Mouse (Mus musculus): ENCODE measurements around the gene Micall2. TPM values are rescaled to one million over a fixed set of nuclear protein-coding genes. Genes with fewer than 3 reads are reported as not detected.

The Micall2 gene
- polyA plus RNA-seq (2012) = 20.4 and 22.4 TPM in 2 replicates

DNA sequence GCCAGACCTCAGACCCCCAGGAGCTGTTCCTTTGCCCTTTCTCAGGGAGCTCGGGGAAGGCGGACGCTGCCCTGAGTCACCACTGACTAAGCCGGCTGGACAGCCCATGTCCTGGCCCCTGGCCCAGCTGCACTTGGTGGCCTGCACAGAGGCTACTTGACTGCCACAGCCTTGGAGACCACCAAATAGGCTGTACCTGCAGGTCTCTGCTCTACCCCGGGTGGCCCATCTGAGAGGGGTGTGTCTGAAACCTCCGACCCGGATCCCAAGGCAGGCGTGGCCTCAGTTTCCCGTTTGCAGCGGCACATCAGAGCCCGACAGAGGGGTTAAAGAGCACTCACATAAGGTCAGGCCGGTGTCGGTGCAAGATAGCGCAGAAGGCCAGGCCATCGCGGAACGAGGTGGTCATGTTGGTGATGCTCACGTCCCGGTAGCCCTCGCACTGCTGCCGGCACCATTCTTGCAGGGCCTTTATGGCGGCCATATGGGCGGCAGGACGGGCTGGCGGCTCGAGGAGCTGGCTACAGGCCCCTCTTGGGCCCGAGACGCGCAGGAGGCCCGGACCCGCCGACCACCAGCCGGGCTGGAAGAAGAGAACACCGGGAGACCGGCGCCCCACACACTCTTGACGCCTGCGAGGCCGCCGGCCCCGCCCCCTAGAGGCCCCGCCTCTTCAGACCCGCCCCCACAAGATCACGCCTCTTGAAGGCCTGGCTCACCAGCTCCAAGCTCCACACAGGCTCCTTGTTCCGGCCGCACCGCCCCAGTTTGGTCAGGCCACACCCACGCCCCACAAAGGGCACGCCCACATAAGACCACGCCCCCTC, at the start of gene Micall2:
Gene Micall2 (minus strand): TSS at position 660 of the 827 bp plus-strand sequence.
- TF ChIP-seq GATA1 (IDR thresholded peaks at IDR 0.05; ENCODE audit: low read length) = no peak

DNA sequence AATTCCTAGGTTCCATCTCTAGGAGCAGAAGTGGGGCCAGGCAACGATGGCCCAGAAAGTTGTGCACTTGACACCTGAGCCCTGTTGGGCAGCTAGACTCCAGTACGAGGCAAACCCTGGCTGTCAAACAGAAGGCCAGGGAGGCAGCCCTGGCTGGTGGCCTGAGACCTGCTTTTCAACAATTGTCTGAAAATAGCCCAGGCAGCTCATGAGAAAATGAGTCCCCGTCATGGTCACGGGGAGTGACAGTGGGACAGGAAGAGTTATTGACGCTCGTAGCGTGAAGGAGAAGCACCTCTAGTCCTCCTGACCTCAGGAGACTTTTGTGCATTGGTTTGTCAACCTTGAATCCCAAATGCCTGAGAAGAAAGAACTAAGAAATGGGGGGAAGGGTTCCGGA, 45.3 kb upstream of the Micall2 start:
- TF ChIP-seq GATA1 (IDR thresholded peaks at IDR 0.05; ENCODE audit: low read length) = no peak

DNA sequence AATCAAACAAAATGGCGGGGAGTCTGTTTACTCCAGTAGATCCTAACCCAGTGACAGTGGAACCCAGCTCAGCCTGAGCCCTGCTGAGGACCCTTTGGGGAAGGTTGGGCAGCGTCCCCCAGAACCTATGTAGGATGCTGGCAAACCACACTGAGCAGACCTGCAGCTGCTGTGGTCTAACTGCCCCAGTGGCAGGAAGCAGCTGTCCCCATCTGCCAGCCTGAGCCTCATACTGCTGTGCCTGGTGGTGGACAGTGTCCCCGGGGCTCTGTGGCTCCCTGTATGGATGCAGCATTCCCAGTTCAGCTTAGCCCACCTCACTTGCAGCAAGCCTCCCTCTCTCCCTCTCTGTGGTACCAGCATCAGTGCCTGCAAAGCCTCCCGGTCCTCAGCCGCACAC, 40.8 kb upstream of the Micall2 start:
- TF ChIP-seq GATA1 (IDR thresholded peaks at IDR 0.05; ENCODE audit: low read length) = no peak

DNA sequence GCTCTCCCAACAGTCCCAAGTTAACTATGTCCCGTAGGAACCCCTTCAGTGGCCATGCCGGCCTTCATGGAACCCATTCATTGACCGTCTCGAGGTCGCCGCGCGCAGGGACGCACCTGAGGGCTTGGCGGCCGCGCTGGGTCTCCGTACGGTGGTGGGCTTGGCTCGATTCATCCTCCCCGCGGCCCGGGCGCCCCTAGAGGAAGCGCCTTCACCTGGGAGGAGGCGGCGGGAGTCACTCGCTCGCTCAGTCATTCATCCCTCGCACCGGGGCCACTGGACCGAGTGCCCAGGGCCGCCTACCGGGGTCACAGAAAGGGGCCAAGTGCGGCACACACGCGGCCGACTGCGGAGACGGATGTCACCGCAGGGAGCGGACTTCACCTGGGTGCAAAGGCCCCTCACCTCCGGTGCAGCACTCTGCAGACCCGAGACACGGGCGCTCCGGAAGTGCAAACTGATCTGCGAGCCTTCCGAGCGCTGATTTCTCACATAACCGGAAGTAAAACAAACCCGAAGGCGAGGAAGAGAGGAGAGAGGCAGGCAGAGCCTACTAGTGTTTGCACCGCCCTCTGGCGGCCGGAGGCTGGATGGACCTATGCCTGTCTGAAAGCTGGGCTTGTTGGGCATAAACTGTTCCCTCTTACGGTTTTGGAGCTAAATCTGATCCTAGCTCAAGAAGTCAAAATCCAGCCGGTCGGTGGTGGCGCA, 39.2 kb upstream of the Micall2 start, which contains the start of gene Ints1:
Gene Ints1 (minus strand): TSS at position 459 of the 711 bp plus-strand sequence.
- no peak for TF ChIP-seq GATA1 (IDR thresholded peaks at IDR 0.05; ENCODE audit: low read length)

DNA sequence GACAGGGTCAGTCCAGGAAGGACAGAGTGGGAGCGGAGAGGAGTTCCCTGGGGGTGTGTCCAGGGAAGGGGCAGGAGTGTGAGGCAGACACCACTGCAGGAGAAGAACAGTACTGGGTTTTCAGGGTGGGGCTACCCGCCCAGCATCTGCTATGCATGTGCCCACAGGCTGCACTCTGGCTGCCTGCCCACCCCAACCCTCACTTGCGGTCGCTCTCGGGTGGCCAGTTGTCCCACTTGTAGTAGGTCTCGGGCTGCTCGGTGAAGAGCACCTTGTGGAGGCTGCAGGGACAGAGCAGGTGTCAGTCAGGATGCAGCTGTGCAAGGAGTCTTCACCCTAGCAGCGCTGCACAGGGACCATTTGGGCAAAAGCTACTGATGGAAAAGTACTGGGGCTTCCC, 32.1 kb upstream of the Micall2 start:
- TF ChIP-seq GATA1 (IDR thresholded peaks at IDR 0.05; ENCODE audit: low read length) = no peak

DNA sequence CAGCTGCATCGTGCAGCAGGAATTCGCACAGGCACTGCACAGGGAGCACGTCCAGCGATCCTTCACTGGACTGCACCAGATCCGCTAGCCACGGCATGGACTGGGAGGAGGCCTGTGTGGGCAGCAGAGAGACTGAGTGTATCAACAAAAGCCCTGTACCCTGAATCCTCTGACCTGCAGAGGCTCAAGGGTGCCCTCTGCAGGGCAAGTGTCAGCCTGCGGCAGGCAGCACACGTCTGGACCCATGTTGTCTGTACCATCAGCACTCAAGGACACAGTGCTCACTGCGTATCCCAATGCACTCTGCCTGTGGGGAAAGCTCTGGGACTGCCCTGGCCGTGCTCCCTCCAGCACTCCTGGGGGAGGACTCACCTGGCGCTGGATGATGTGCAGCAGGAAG, 28.2 kb upstream of the Micall2 start:
- TF ChIP-seq GATA1 (IDR thresholded peaks at IDR 0.05; ENCODE audit: low read length) = no peak

DNA sequence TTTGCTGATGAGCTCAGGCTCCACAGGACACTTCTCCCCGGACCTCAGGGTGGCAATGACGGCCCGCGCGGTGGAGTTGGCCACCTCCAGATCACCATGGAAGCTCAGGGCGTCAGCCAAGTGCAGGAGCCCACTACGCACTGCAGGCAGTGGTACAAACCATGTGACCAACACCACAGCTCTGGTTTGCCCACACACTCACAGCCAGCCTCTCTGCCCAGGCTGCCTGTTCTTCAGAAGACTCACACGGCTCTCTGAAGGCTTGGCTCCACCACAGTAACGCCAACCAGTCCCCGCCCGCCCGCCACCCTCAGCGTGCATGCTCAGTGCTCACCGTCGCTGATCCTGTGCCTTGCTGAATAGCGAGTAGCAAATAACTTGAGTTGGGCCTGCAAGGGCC, 22.0 kb upstream of the Micall2 start:
- no peak for TF ChIP-seq GATA1 (IDR thresholded peaks at IDR 0.05; ENCODE audit: low read length)

DNA sequence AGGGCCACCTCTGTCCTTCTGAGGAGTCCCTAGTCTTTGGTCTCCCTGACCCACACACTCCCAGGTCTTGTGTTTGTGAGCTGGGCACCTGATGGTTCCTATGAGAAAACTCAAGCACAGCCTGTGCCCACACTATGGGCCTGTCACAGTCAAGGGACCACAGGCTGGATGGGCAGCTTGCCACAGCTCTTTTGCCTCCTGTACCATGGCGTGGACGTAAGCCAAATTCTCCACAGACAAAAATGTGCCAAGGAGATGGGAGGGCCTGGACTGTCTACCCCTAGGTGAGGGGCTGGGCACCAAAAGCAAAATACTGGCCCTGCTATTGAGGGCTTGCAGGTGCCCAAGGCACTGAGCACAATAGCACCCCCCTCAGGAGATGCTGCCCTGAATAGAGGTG, 20.4 kb upstream of the Micall2 start:
- no peak for TF ChIP-seq GATA1 (IDR thresholded peaks at IDR 0.05; ENCODE audit: low read length)

DNA sequence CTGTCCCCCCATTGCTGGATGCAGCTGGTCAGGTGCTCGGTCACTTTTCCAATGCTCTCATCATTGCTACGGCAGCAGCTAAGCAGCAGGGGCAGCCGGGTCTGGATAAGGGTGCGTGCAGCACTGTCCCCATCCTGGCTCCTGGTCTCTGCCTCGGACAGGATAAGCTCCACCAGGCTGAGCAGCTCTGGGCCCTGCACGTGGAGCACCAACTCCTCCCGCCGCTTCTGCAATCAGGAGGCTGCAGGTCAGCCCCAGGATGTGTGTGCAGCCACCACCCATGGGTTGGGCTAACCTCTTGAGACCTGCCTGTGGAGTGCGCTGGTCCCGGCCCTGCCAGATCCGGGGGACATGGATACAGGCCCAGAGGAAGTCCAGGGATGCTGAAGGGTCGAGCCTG, 20.0 kb upstream of the Micall2 start:
- TF ChIP-seq GATA1 (IDR thresholded peaks at IDR 0.05; ENCODE audit: low read length) = no peak

DNA sequence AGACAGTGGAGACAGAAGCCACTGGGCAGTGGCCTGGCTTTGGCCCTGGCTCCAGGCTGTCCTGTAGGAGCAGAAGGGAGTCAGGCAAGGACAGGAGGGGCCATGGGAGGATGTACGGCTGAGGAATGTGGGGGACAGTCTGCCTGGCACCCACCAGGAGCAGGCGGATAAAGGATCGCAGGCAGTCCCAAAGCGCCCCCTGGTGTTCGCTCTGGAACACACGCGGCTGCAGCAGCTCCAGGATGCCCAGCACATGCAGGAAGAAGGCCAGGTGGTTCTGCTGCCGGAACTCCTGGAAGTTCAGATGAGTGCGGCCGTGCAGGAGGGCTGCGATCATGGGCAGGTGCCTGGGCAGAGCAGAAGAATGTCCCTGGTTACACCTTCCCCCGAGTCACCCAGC, 18.6 kb upstream of the Micall2 start:
- no peak for TF ChIP-seq GATA1 (IDR thresholded peaks at IDR 0.05; ENCODE audit: low read length)

DNA sequence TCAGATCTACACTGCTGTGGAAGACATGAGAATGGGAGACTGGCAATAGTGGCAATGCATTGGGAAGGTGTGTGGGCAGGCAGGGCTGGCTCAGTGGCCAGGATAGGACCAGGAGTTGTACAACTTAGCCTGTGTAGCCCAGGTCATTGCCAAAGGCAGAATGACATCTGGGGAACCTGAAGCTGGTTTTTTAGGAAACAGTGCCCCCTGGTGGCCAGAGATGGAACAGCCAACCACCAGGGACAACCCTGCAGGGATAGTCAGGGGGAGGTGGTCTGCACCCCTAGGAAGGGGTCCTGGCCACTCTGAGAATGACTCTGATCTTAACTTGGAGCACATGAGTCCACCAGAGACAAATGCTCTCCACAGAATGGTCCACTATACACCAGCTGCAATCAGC, 14.4 kb upstream of the Micall2 start:
- no peak for TF ChIP-seq GATA1 (IDR thresholded peaks at IDR 0.05; ENCODE audit: low read length)

DNA sequence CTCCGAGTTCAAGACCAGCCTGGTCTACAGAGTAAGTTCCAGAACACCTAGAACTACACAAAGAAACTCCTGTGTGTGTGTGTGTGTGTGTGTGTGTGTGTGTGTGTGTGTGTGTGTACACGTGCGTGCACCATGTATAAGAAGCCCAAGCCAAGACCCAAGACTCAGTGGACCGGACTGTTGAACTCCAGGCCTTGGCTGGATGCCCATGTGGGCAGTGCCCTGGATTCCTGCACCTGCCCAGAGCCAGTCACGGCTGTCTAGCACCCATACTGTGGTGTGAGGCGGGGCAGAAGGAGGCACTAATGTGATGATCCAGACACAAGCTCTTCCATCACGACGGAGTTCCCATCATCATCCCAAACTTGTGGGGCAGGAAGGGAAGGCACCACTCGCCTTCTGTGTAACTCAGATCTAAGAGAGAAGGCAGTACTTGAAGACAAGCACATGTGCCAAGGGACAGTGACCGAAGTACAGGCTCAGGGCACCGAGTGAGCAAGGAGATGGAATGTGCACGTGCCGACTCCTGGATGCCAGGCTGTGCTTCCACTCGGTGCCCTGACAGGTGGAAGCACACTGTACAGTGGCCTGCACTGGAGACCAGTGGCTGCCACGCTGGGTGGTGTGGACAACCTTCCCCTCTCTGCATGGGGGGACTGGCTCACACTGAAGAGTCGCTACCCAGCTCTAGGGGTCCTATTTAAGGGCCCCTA, 13.4 kb upstream of the Micall2 start:
- TF ChIP-seq GATA1 (IDR thresholded peaks at IDR 0.05; ENCODE audit: low read length) = no peak

DNA sequence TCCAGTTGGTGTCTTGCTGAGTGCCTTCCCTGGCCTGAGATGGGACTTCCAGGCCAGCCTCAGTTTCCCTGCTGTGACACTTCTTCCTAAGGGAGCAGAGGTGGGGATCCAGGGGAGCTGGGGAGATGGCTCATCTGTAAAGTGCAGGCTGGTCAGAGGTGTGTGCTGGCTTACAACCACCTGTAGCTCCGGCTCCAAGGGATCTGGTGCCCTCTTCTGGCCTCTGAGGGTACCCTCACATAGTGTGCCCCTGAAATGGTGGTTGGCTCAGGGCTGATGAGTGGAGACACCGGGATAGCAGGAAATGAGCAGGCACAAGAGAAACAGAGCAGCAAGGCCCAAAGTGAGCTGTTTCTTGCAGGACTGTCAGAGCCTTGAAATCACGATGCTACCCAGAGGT, 9.6 kb upstream of the Micall2 start:
- TF ChIP-seq GATA1 (IDR thresholded peaks at IDR 0.05; ENCODE audit: low read length) = no peak

DNA sequence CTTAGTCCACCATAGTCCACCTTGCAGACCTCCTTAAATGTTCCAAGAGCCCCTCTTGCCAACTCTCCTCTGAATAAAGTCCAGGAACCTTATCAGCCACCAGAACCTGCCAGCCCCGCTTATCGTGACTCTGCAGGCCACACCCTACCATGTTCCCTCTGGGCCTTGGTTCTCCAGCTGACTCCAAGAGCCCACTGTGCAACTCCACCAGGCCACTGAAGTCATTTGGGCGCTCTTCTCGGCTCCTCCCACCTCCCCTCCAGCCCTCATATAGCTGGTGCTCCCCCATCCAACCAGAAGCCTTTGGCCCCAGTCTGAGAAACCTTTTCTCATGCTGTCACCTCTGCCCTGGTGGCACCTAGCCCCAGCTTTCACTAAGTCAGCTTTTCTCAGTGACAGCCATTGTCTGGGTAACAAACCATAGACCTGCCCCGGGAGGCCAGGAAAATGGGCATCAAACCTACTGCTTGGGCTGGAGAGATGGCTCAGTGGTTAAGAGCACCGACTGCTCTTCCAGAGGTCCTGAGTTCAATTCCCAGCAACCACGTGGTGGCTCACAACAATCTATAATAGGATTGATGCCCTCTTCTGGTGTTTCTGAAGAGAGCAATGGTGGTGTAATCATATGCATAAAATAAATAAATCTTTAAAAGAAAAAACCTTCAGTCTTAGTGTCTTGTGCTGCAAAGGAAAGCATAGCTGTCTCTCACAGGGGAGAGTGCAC, 2.6 kb upstream of the Micall2 start:
- TF ChIP-seq GATA1 (IDR thresholded peaks at IDR 0.05; ENCODE audit: low read length) = peak; percentile 71

DNA sequence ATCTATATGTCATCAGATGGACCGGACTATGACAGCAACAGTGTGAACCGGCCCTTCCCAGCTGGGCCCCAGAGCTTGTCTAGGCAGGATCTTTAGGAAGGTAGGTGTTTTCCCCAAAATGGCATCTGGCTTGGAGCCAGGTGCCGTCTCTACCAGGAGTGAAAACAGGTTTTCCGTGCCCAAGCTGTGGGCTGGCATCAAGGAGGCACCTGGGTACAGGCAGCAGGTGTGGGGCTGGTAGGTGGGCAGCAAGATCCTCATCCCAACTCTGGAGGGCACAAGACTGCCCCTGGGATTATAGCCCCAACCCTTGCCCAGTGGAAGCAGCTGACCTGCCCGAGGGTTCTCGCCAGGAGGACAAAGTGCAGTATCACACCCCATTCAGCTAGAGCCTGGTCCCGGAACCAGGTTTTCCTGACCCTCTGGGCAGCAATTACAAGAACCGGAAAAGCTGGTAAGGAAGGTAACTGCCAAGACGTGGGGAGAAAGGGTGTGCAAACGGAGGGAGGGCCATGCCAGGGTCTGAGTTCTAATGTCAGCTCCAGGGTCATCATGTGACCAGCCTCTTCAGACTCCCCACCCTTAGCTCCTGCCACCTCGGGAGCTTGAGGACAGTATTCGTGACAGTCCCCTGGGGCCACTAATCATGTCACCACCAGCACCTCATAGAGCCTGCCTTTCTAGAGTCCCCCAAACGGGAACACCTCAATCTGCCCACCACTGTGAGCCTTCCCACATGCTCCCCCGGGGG, 1.9 kb upstream of the Micall2 start:
- no peak for TF ChIP-seq GATA1 (IDR thresholded peaks at IDR 0.05; ENCODE audit: low read length)
